Mouse (Mus musculus): ENCODE data around the gene Adcy5. TPM values are rescaled to one million over a fixed set of nuclear protein-coding genes. Genes with fewer than 3 reads are reported as not detected.

Adcy5 gene
- polyA plus RNA-seq, 1 experiment: 37.7 TPM

- Histone ChIP-seq H3K27ac (ENCODE audit: insufficient read depth, low read length) (no peak overlapping the region), H3K4me3 (replicated peaks; ENCODE audit: insufficient read depth, low read depth, low read length) (no peak overlapping the region), H3K4me1 (ENCODE audit: control insufficient read depth, insufficient read depth, low read length) (peaks cover 34% of the 10 kb centered on the region), H3K27me3 (ENCODE audit: control insufficient read depth, insufficient read depth, low read length) (no peaks in the 10 kb centered on the region)
- 2% methylated on average over 8 of the region's 8 CpGs for WGBS
- TF ChIP-seq CTCF (IDR thresholded peaks at IDR 0.05; ENCODE audit: borderline replicate concordance, insufficient read depth, low read depth, low read length) (no peak), POLR2A (IDR thresholded peaks at IDR 0.05; ENCODE audit: borderline replicate concordance, insufficient read depth, low read length) (no peak)
- DNase-seq: peak; percentile 86 to 90
Observed at GRCm38 (mm10) chr16:35179082-35179481, 24.4 kb downstream of the Adcy5 start.

- Histone ChIP-seq H3K27me3 (ENCODE audit: control insufficient read depth, insufficient read depth, low read length) (no peaks in the 10 kb centered on the region), H3K27ac (ENCODE audit: insufficient read depth, low read length) (no peak overlapping the region), H3K4me3 (replicated peaks; ENCODE audit: insufficient read depth, low read depth, low read length) (no peak overlapping the region), H3K4me1 (ENCODE audit: control insufficient read depth, insufficient read depth, low read length) (peaks cover 35% of the 10 kb centered on the region)
- 36% methylated on average over 11 of the region's 11 CpGs for WGBS
- DNase-seq: peak; percentile 50 to 58
- no peak for TF ChIP-seq CTCF (IDR thresholded peaks at IDR 0.05; ENCODE audit: borderline replicate concordance, insufficient read depth, low read depth, low read length)
- no peak for TF ChIP-seq POLR2A (IDR thresholded peaks at IDR 0.05; ENCODE audit: borderline replicate concordance, insufficient read depth, low read length)
Observed at GRCm38 (mm10) chr16:35183161-35183560, 28.5 kb downstream of the Adcy5 start.

GRCm38 (mm10) chr16:35188111-35188510, 33.4 kb downstream of the Adcy5 start:
- peak; percentile 39 to 57 for DNase-seq
- WGBS: 14% methylated on average over 4 of the region's 4 CpGs
- TF ChIP-seq CTCF (IDR thresholded peaks at IDR 0.05; ENCODE audit: borderline replicate concordance, insufficient read depth, low read depth, low read length) (no peak), POLR2A (IDR thresholded peaks at IDR 0.05; ENCODE audit: borderline replicate concordance, insufficient read depth, low read length) (no peak)
- Histone ChIP-seq H3K27me3 (ENCODE audit: control insufficient read depth, insufficient read depth, low read length) (no peaks in the 10 kb centered on the region), H3K27ac (ENCODE audit: insufficient read depth, low read length) (no peak overlapping the region), H3K4me1 (ENCODE audit: control insufficient read depth, insufficient read depth, low read length) (peaks cover 51% of the 10 kb centered on the region), H3K4me3 (replicated peaks; ENCODE audit: insufficient read depth, low read depth, low read length) (no peak overlapping the region)

GRCm38 (mm10) chr16:35189420-35190141, 34.9 kb downstream of the Adcy5 start:
- Histone ChIP-seq H3K4me1 (ENCODE audit: control insufficient read depth, insufficient read depth, low read length) (peaks cover 46% of the 10 kb centered on the region), H3K4me3 (replicated peaks; ENCODE audit: insufficient read depth, low read depth, low read length) (no peak overlapping the region), H3K27me3 (ENCODE audit: control insufficient read depth, insufficient read depth, low read length) (no peaks in the 10 kb centered on the region), H3K27ac (ENCODE audit: insufficient read depth, low read length) (peak overlapping the region; percentile 11; the same call in 1 of the 2 replicates)
- WGBS: 66% methylated on average over 11 of the region's 11 CpGs
- TF ChIP-seq POLR2A (IDR thresholded peaks at IDR 0.05; ENCODE audit: borderline replicate concordance, insufficient read depth, low read length): no peak
- TF ChIP-seq CTCF (IDR thresholded peaks at IDR 0.05; ENCODE audit: borderline replicate concordance, insufficient read depth, low read depth, low read length): no peak
- DNase-seq: peak; percentile 47 to 57

GRCm38 (mm10) chr16:35190777-35191176, 36.1 kb downstream of the Adcy5 start:
- H3K27ac ChIP-seq (ENCODE audit: insufficient read depth, low read length): peak overlapping the region; percentile 10; the same call in 1 of the 2 replicates
- no peaks in the 10 kb centered on the region for H3K27me3 ChIP-seq (ENCODE audit: control insufficient read depth, insufficient read depth, low read length)
- DNase-seq: no peak
- peaks cover 46% of the 10 kb centered on the region for H3K4me1 ChIP-seq (ENCODE audit: control insufficient read depth, insufficient read depth, low read length)
- no peak overlapping the region for H3K4me3 ChIP-seq (replicated peaks; ENCODE audit: insufficient read depth, low read depth, low read length)
- no peak for TF ChIP-seq POLR2A (IDR thresholded peaks at IDR 0.05; ENCODE audit: borderline replicate concordance, insufficient read depth, low read length)
- no peak for TF ChIP-seq CTCF (IDR thresholded peaks at IDR 0.05; ENCODE audit: borderline replicate concordance, insufficient read depth, low read depth, low read length)
- 74% methylated on average over 7 of the region's 7 CpGs for WGBS

- WGBS: 14% methylated on average over 7 of the region's 7 CpGs
- H3K4me1 ChIP-seq (ENCODE audit: control insufficient read depth, insufficient read depth, low read length): peaks cover 46% of the 10 kb centered on the region
- no peaks in the 10 kb centered on the region for H3K27me3 ChIP-seq (ENCODE audit: control insufficient read depth, insufficient read depth, low read length)
- H3K27ac ChIP-seq (ENCODE audit: insufficient read depth, low read length): no peak overlapping the region
- no peak overlapping the region for H3K4me3 ChIP-seq (replicated peaks; ENCODE audit: insufficient read depth, low read depth, low read length)
- peak; percentile 61 to 78 for DNase-seq
- no peak for TF ChIP-seq POLR2A (IDR thresholded peaks at IDR 0.05; ENCODE audit: borderline replicate concordance, insufficient read depth, low read length)
- no peak for TF ChIP-seq CTCF (IDR thresholded peaks at IDR 0.05; ENCODE audit: borderline replicate concordance, insufficient read depth, low read depth, low read length)
Observed at GRCm38 (mm10) chr16:35191271-35191670, 36.6 kb downstream of the Adcy5 start.

GRCm38 (mm10) chr16:35192471-35192870, 37.8 kb downstream of the Adcy5 start:
- no peak overlapping the region for H3K27ac ChIP-seq (ENCODE audit: insufficient read depth, low read length)
- WGBS: 58% methylated on average over 4 of the region's 4 CpGs
- TF ChIP-seq POLR2A (IDR thresholded peaks at IDR 0.05; ENCODE audit: borderline replicate concordance, insufficient read depth, low read length) (no peak), CTCF (IDR thresholded peaks at IDR 0.05; ENCODE audit: borderline replicate concordance, insufficient read depth, low read depth, low read length) (no peak)
- no peaks in the 10 kb centered on the region for H3K27me3 ChIP-seq (ENCODE audit: control insufficient read depth, insufficient read depth, low read length)
- DNase-seq: no peak
- peaks cover 46% of the 10 kb centered on the region for H3K4me1 ChIP-seq (ENCODE audit: control insufficient read depth, insufficient read depth, low read length)
- H3K4me3 ChIP-seq (replicated peaks; ENCODE audit: insufficient read depth, low read depth, low read length): no peak overlapping the region

- 86% methylated on average over 3 of the region's 3 CpGs for WGBS
- Histone ChIP-seq H3K4me1 (ENCODE audit: control insufficient read depth, insufficient read depth, low read length) (peaks cover 43% of the 10 kb centered on the region), H3K27ac (ENCODE audit: insufficient read depth, low read length) (no peak overlapping the region), H3K4me3 (replicated peaks; ENCODE audit: insufficient read depth, low read depth, low read length) (no peak overlapping the region), H3K27me3 (ENCODE audit: control insufficient read depth, insufficient read depth, low read length) (no peaks in the 10 kb centered on the region)
- no peak for DNase-seq
- TF ChIP-seq CTCF (IDR thresholded peaks at IDR 0.05; ENCODE audit: borderline replicate concordance, insufficient read depth, low read depth, low read length): no peak
- no peak for TF ChIP-seq POLR2A (IDR thresholded peaks at IDR 0.05; ENCODE audit: borderline replicate concordance, insufficient read depth, low read length)
Observed at GRCm38 (mm10) chr16:35193357-35193756, 38.7 kb downstream of the Adcy5 start.
